Mouse (Mus musculus): Measurements from ENCODE around the gene Crygs.

Crygs gene

DNA sequence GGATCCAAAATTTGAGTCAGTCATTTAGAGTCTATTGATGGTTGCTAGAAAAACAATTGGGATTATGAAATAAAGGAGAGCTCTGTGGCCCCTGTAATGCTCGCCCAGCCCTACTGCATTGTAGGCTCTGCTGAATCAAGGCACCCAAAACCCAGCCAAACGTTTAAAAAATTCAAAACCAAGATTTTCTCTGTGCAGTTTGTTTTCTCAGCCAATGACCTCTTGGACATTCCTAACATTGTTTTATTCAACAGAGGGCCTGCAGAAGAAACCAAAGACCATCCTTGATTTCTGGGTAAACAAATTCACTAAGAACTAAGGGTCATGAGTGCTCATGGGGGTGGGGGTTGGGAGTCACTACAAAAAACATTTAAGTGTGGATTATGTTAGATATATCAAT is at the start of gene Crygs:
Crygs (minus strand) TSS at position 101 of the 400 bp plus-strand sequence.
- DNase-seq (ENCODE audit: low read depth): no peak

GRCm38 (mm10) chr16:22857431-22858113 is 46.2 kb upstream of the Crygs start, which contains the start of the genes Tbccd1 and Dnajb11:
Gene Tbccd1, minus strand, starts transcription at chr16:22857669.
Gene Dnajb11, plus strand, starts transcription at chr16:22857845.
- DNase-seq (ENCODE audit: low read depth): peak; percentile 97

DNA sequence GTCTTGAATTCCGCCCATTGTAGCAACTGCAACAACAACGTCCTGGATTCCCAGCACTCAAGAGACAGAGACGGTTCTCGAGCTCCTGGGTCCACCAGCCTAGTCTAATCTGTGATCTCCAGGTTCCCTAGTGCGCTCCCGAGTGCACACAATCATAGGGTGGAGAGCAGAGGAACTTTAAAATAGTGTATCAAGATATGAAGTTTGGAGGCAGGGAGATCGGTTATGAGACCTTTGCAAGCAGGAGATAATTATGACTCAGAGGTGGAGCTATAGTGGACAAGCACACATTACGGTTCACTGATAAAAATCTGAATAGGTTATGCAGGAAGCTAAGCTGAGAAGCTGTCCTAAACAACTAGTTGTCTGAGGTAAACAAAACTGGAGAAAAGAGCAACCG is 45.4 kb upstream of the Crygs start:
- DNase-seq (ENCODE audit: low read depth): peak; percentile 64

GRCm38 (mm10) chr16:22852709-22853108 is 41.3 kb upstream of the Crygs start:
- DNase-seq (ENCODE audit: low read depth): no peak

GRCm38 (mm10) chr16:22848331-22848730 is 37.0 kb upstream of the Crygs start:
- no peak for DNase-seq (ENCODE audit: low read depth)

- DNase-seq (ENCODE audit: low read depth): no peak
Measured at GRCm38 (mm10) chr16:22847686-22848085, 36.3 kb upstream of the Crygs start.

GRCm38 (mm10) chr16:22845481-22845880 is 34.1 kb upstream of the Crygs start:
- no peak for DNase-seq (ENCODE audit: low read depth)

GRCm38 (mm10) chr16:22844834-22845233 is 33.5 kb upstream of the Crygs start:
- DNase-seq (ENCODE audit: low read depth): no peak

GRCm38 (mm10) chr16:22844061-22844801 is 32.9 kb upstream of the Crygs start:
- peak; percentile 67 for DNase-seq (ENCODE audit: low read depth)

- no peak for DNase-seq (ENCODE audit: low read depth)
Measured at GRCm38 (mm10) chr16:22842871-22843270, 31.5 kb upstream of the Crygs start.

DNA sequence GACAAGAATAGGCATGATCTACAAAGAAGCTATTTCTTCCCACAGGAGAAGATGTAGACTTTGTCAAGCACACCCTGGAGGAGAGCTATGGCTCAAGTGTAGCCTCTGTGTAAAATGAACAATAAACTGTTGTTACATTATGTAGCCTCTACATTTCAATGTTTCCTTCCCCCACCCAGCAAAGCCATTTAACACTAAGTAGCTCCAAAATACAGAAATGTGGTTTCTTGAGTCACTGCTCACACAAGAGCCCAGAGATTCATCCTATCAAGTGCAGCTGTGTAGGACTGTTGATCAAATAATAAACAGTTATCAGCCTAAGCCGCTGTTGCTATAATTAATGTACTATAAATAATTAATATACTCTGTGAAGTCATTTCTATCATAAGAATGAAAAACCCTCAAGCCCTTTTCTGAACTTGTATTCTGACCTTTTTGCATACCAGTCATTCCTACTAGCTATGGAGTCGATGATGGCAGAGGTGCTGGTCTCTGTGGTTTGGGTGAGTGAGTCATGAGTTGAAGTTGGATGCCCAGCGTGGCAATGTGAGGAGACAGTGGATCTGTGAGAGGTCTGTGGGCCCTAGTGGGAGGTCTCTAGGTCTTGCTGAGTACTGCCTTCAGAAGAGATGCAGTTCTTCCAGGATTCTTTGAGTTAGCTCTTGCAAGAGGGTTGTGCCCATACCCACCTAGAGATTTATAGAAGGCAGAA is 27.9 kb upstream of the Crygs start:
- DNase-seq (ENCODE audit: low read depth): no peak

DNA sequence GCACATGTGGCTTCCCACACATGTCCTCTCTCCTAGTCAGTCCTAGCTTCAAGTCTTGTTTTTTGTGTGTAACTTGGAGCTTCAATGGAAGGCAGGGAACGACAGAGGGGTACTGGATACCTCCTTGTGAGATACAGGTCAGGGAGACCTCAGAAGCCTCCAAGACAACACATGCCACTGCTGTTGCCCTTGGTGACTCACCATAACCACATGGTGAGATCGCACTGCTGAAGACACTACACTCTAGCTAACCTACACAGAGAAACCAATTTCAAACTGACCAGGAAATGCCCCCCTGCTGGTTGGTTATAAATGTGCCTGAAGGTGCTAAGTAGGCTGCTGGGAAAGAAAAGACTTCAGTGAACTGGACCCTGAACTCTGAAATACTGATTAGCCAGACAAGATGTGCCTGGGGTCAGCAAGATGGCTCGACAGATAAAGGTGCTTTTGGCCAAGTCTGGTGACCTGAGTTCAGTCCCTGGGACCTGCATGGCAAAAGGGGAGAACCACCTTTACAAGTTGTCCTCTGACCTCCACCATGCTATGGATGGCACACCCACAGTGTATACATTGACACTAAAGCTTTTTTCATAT is 21.7 kb upstream of the Crygs start:
- DNase-seq (ENCODE audit: low read depth): no peak

GRCm38 (mm10) chr16:22820731-22821130 is 9.4 kb upstream of the Crygs start:
- DNase-seq (ENCODE audit: low read depth): no peak

DNA sequence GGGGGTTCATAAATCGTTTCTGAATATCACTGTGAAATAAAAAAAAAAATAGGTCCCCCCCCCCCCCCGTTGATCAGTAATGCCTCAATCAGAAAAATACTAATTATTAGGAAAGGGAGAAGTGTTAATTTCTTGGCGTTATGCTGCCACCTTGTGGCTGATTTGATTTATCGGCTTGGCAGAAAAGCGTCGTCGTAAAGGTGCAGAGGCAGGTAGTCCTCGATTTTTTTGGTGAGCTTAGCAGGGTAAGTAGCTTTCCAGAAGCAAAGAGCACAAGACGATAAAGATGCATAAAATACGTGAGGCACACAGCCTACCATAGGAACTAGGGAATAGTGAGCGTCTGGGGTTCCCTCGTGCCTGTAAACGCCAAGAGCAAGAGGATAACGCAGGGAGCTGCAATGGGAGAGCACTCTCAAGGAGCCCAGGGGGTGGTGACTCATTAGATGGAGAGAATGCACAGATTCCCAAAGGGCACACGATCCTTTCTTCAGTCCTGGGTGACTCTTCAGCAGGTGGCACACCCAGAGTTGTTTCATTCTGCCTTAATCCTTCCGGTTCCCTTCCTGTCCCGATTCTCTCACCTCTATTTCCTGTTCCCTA is 3.8 kb downstream of the Crygs start:
- DNase-seq (ENCODE audit: low read depth): peak; percentile 51

- no peak for DNase-seq (ENCODE audit: low read depth)
Measured at GRCm38 (mm10) chr16:22802786-22803185, 8.6 kb downstream of the Crygs start.

DNA sequence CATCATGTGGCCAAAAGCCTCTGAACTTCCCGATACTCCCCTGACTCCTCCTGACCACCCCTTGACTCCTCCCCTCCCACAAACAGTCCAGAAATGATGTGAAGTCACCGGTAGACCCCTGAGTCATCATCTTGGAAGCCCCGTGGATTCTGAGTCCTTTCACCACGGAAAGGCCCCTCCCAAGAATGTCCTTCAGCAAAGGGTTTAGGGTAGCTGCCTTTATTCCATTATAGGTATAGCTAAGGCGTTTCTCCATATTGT is 10.6 kb downstream of the Crygs start:
- no peak for DNase-seq (ENCODE audit: low read depth)

GRCm38 (mm10) chr16:22800026-22800848 is 11.1 kb downstream of the Crygs start:
- DNase-seq (ENCODE audit: low read depth): no peak

GRCm38 (mm10) chr16:22798520-22798919 is 12.9 kb downstream of the Crygs start:
- no peak for DNase-seq (ENCODE audit: low read depth)

DNA sequence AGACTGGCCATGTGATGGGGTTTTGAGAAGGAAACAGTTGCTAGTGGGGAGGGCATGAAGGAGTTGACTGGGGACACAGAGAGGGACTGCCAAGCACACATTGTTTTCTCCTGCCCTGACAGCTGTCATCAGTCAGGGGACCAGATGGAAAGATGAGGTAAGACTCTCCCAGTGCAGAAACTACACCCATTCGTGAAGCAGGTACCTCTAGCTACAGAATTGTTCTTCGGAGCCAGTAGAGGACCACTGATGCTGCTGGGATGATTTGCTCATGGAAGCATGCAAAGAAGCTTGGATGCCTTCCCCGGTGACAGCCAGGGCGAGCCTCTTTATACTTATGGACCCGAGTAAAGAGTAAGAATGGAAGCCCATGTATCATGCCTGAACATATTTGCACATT is 13.9 kb downstream of the Crygs start:
- DNase-seq (ENCODE audit: low read depth): no peak

- no peak for DNase-seq (ENCODE audit: low read depth)
Measured at GRCm38 (mm10) chr16:22795497-22795896, 15.9 kb downstream of the Crygs start.

DNA sequence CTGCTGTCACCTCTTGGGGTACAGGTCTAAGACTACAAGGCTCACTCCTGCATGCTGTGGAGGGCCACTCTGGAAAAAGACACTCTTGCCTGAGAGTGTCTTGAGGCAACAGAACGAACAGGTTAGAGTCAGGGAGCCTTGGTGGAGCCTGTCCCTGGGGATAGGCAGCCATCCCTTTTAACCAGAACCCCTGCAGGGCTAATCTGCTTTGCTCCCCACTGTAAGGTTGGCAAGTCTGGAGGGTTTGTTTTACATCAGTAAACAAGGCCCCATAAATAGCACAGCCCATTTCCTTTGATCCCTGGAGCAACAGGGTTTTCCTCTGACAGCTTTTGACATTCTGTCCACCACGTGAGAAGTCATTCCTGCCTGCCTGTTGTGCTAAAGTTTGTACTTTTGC is 20.1 kb downstream of the Crygs start:
- DNase-seq (ENCODE audit: low read depth): no peak

Measured in c-Kit-positive CD71-positive TER-119-negative erythroid progenitor cells, embryonic 14.5 days (primary cell).